Mouse (Mus musculus) heart, embryonic 12.5 days (tissue): ENCODE data around the gene Eppin. TPM values are rescaled to one million over a fixed set of nuclear protein-coding genes. Genes with fewer than 3 reads are reported as not detected.
"Not testable (repeated sequence)": the region's sequence is repeated elsewhere in the genome, so short reads cannot be mapped to it uniquely, and the experiment has no call there.

ENCODE experiments used
- ATAC-seq: fragments of 200-750 bp; cut with Nextera tagmentation; 2 replicates; pipeline ENCODE4 v1.8.0; 2017; ENCODE audit warnings: moderate TSS enrichment, moderate library complexity; ENCODE audit not compliant: insufficient number of reproducible peaks, low FRiP score
- H3K27ac ChIP-seq: fragments of 300-500 bp; sonication (generic); 2 replicates; pipeline ENCODE4 v1.5.1; 2016; ENCODE audit warnings: mild to moderate bottlenecking, moderate library complexity; ENCODE audit not compliant: poor library complexity, severe bottlenecking
- H3K27me3 ChIP-seq: fragments of 300-500 bp; sonication (generic); replicated peaks from 2 replicates; pipeline ENCODE4 v1.6.1; 2016; ENCODE audit warnings: mild to moderate bottlenecking, moderate library complexity
- H3K36me3 ChIP-seq: fragments of 300-500 bp; sonication (generic); 2 replicates; pipeline ENCODE4 v1.6.1; 2016; ENCODE audit warnings: mild to moderate bottlenecking, moderate library complexity
- H3K4me1 ChIP-seq: fragments of 300-500 bp; sonication (generic); replicated peaks from 2 replicates; pipeline ENCODE4 v1.6.1; 2016; ENCODE audit warnings: mild to moderate bottlenecking
- H3K4me2 ChIP-seq: fragments of 300-500 bp; sonication (generic); 2 replicates; pipeline ENCODE4 v1.6.1; 2016; ENCODE audit warnings: mild to moderate bottlenecking, moderate library complexity
- H3K4me3 ChIP-seq: fragments of 300-500 bp; sonication (generic); 2 replicates; pipeline ENCODE4 v1.5.1; 2016; ENCODE audit warnings: mild to moderate bottlenecking
- H3K9ac ChIP-seq: fragments of 300-500 bp; sonication (generic); 2 replicates; pipeline ENCODE4 v1.6.1; 2016; ENCODE audit warnings: mild to moderate bottlenecking, moderate library complexity
- H3K9me3 ChIP-seq: fragments of 300-500 bp; sonication (generic); replicated peaks from 2 replicates; pipeline ENCODE4 v1.6.1; 2016; ENCODE audit warnings: mild to moderate bottlenecking, moderate library complexity
- WGBS: fragments of 180-500 bp; shearing (Covaris S2); methylation state at CpG from one replicate; pipeline ENCODE4 v1.1.7; 2016; 5-methylcytosine and 5-hydroxymethylcytosine counted together
- polyA plus RNA-seq: library from polyadenylated mRNA; unstranded; fragments of >200 nt; fragmentation: Nextera tagmentation; extraction: Ambion mirVana; gene quantifications from 2 replicates; pipeline ENCODE4 v1.2.1, GENCODE M21; 2016

Gene Eppin
- polyA plus RNA-seq, result not detected in 2 replicates

DNA sequence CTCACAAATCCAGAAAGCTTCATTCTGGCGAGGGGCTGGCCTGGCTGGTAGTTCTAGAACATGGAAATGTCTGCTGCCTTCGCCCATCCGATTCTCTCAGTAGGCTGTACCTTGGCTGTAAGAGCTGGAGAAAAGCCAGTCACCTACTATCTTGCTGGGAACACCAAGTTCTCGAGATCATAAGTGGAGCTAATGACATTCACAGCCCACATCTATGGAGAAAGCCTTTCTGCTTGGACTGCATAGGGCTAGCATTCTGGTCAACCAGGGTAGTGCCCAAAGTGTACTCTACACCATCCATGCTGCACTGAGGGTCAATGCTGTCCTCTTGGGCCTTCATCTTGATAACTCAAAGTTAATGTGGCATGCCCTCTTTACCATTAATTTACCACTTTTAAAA lies at the start of gene Eppin:
Eppin (minus strand) TSS at position 101 of the 400 bp plus-strand sequence.
- Histone ChIP-seq H3K4me3 (no peak within 1 kb of the TSS), H3K9me3 (no peaks in the 10 kb centered on the region), H3K9ac (no peak within 1 kb of the TSS), H3K27me3 (peaks cover 7% of the 10 kb centered on the region), H3K4me1 (no peaks in the 10 kb centered on the region), H3K36me3 (no peaks in the 10 kb centered on the region), H3K4me2 (no peak within 1 kb of the TSS), H3K27ac (no peak within 1 kb of the TSS)
- 71% methylated on average over 4 of the region's 4 CpGs for WGBS
- no peak for ATAC-seq

DNA sequence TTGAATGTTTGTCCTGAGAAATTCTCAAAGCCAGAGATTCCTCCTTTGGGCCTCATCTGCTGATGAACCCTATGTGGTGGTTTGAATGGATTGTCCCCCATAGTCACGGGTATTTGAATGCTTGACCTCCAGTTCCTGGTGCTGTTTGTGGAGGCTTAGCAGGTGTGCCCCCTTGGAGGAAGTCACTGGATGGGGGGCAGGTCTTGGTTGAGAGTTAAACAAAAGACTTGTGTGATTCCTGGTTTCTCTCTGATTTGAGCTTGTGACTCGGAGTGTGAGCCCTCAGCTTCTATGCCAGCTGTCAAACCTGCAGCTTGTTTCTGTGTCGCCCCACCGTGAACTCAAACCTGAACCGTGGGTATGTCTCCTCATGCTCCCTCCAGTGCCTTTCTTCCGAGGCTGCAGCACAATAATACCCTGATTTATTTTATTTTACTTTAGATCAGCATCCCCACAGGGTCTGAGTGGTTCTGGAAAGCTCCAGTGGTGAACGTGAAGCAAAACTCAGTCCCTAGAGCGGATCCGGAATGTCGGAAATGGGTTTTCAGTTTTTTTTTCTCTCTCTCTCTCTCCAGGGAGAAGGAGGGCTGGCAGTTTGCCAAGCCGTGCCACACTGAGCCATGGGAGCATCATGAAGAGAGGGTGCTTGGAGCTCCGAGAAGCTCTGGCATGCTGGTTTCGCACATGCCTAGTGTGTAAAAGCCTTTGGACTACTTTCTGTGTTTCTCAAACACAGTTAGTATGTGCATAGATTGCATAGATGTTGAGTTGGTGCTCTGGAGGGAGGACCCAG lies 48.7 kb upstream of the Eppin start:
- Histone ChIP-seq H3K9me3 (peaks cover 6% of the 10 kb centered on the region), H3K4me2 (no peak overlapping the region), H3K9ac (no peak overlapping the region), H3K4me3 (no peak overlapping the region), H3K27me3 (no peaks in the 10 kb centered on the region), H3K27ac (no peak overlapping the region), H3K36me3 (no peaks in the 10 kb centered on the region), H3K4me1 (no peaks in the 10 kb centered on the region)
- 71% methylated on average over 13 of the region's 13 CpGs for WGBS
- ATAC-seq, result no peak

DNA sequence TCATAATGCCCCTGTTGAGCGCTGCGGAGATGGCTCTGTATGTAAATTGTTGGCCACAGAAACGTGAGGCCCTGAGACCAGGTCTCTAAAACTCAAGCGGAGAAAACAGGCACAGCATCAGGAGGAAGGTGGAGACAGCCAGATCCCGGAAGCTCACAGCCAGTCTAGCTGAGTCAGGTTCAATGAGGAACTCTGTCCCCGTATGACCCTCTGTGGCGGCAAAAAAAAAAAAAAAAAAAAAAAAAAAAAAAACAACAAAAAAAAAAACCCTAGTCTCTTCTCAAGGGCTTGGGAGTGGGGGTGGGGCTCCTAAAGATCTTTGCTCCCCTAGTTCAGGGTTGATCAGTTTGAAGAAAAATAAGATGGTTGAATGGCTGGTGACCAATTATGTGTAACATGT lies 47.7 kb upstream of the Eppin start:
- H3K36me3 ChIP-seq, result no peaks in the 10 kb centered on the region
- H3K4me2 ChIP-seq, result no peak overlapping the region
- H3K4me1 ChIP-seq, result no peaks in the 10 kb centered on the region
- peaks cover 6% of the 10 kb centered on the region for H3K9me3 ChIP-seq
- H3K9ac ChIP-seq, result no peak overlapping the region
- ATAC-seq, result no peak
- H3K27ac ChIP-seq, result no peak overlapping the region
- 55% methylated on average over 7 of the region's 7 CpGs for WGBS
- no peaks in the 10 kb centered on the region for H3K27me3 ChIP-seq
- no peak overlapping the region for H3K4me3 ChIP-seq

DNA sequence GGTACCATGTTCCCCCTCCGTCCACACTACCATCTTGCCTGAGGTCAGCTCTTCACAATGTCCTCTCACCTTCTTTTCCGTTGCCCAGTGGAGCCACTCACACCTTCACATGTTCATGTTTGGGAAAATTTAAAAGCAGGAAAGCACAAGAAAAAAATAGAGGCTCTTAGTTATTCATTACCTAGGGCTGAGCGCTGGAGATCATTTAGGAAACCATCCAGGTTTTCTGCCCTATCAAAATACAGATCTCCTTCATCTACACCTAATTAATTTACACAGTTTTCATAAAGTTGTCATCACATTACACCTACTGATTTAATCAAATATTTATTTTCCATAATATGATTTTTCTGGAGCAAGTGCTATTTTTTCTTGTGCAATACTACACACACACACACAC lies 45.3 kb upstream of the Eppin start, which contains the start of gene Wfdc16:
Wfdc16 (minus strand) TSS at position 101 of the 400 bp plus-strand sequence.
- Histone ChIP-seq H3K27ac (no peak within 1 kb of the TSS), H3K4me1 (no peaks in the 10 kb centered on the region), H3K9ac (no peak within 1 kb of the TSS), H3K36me3 (no peaks in the 10 kb centered on the region), H3K27me3 (no peaks in the 10 kb centered on the region), H3K4me3 (no peak within 1 kb of the TSS), H3K9me3 (peaks cover 6% of the 10 kb centered on the region), H3K4me2 (no peak within 1 kb of the TSS)
- ATAC-seq, result no peak
- WGBS, result 83% methylated on average over 3 of the region's 3 CpGs

DNA sequence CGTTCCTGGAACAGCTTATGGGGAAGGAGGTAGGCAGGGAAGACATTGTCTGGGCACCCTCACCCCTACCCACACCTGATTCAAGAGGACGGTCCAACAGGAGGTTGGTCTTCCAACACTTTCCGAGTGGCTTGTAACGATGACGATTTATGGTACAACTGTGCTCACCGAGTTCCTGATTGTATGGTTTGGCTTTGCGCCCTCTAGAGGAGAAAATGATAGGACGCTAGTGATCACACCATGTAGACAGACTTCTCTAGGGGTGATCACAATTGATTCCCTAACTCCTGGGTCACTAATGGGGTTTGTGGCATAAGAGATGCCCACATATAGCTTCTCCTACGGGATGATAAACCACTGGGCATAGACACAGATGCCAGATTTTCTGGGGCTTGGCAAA lies 41.9 kb upstream of the Eppin start:
- 74% methylated on average over 9 of the region's 9 CpGs for WGBS
- H3K9ac ChIP-seq, result no peak overlapping the region
- no peak for ATAC-seq
- no peak overlapping the region for H3K4me3 ChIP-seq
- peaks cover 6% of the 10 kb centered on the region for H3K9me3 ChIP-seq
- no peak overlapping the region for H3K4me2 ChIP-seq
- H3K36me3 ChIP-seq, result no peaks in the 10 kb centered on the region
- H3K27ac ChIP-seq, result no peak overlapping the region
- no peaks in the 10 kb centered on the region for H3K4me1 ChIP-seq
- no peaks in the 10 kb centered on the region for H3K27me3 ChIP-seq

DNA sequence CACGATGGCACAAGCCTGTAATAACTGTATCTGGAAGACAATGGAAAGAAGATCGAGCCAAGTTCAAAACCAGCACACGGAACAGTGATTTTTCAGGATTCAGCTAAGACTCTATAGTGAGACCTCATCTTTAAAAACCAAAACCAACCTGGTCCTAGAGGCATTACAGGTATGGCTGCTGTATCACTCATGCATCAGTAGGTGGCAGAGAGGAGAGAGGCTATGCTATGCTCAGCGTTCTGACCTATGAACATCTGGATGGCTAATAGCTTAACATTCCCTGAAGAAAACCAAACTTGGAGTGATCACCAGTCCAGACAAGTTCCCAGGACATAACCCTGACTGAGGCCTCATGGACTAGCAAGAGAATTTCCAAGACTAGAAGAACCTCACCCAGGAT lies 28.4 kb upstream of the Eppin start:
- no peak overlapping the region for H3K4me3 ChIP-seq
- ATAC-seq, result no peak
- WGBS, result 73% methylated on average over 4 of the region's 4 CpGs
- H3K36me3 ChIP-seq, result no peaks in the 10 kb centered on the region
- H3K27ac ChIP-seq, result no peak overlapping the region
- no peaks in the 10 kb centered on the region for H3K9me3 ChIP-seq
- H3K4me2 ChIP-seq, result no peak overlapping the region
- no peaks in the 10 kb centered on the region for H3K27me3 ChIP-seq
- H3K4me1 ChIP-seq, result no peaks in the 10 kb centered on the region
- no peak overlapping the region for H3K9ac ChIP-seq

DNA sequence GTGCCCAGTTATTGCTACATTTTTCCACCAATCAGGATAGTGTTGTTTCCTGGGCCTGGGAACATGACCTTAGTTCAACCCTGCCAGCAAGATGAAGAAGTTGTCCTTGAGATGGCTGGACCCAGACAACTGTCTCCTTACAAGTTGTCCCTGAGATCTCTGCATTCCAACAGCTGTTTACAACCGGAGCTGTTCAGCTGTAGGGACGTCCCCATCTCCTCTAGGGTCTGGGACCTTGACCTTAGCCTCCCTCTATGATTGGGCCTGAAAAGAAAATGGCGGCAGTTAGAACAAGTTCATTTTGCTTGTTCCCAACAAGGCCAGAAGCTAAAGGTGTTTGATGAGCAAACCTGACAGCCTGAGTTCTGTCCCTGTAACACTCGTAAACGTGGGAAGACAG lies 25.7 kb upstream of the Eppin start:
- 79% methylated on average over 5 of the region's 5 CpGs for WGBS
- Histone ChIP-seq H3K4me2 (no peak overlapping the region), H3K27ac (no peak overlapping the region), H3K9me3 (no peaks in the 10 kb centered on the region), H3K36me3 (no peaks in the 10 kb centered on the region), H3K27me3 (no peaks in the 10 kb centered on the region), H3K4me3 (no peak overlapping the region), H3K9ac (no peak overlapping the region), H3K4me1 (no peaks in the 10 kb centered on the region)
- no peak for ATAC-seq

DNA sequence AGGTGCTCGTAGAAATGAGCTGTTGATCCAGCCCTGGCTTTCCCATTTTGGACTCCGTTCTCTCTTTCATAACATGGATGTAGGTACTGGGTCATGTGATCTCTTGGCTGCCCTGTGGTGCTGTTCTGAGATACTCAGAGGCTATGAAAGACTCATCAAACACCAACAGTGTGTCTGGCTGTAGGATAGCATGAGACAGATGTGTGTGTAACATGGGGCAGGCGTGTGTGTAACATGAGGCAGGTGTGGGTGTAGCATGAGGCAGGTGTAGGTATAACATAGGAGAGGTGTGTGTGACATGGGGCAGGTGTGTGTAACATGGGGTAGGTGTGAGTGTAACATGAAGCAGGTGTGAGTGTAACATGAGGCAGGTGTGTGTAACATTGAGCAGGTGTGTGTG lies 22.0 kb upstream of the Eppin start:
- H3K27ac ChIP-seq, result no peak overlapping the region
- no peak for ATAC-seq
- no peak overlapping the region for H3K4me3 ChIP-seq
- H3K27me3 ChIP-seq, result peaks cover 4% of the 10 kb centered on the region; the same call in 1 of the 2 replicates
- no peaks in the 10 kb centered on the region for H3K36me3 ChIP-seq
- H3K9me3 ChIP-seq, result no peaks in the 10 kb centered on the region
- H3K4me1 ChIP-seq, result no peaks in the 10 kb centered on the region
- WGBS, result 84% methylated on average over 3 of the region's 3 CpGs
- H3K4me2 ChIP-seq, result no peak overlapping the region
- H3K9ac ChIP-seq, result no peak overlapping the region

DNA sequence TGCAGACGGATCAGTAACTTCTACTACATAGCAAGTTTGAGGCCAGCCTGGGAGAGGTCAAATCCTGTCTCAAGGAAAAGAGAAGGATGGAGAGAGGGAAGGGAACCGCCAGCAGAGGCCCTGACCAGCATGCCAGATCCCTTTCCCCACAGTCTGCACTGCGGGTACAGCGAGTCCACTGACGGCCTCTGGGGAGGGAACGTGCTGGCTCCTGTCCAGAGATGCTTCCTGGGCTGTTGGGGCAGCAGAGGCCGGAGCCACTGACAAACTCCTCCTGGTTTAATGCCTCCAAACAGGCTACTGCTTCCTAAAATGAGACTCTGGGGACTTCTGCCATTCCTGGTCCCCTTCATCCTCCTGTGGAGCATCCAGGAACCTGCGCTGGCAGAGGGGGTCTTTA lies 20.1 kb upstream of the Eppin start, which contains the start of the genes Wfdc6b and Wfdc8:
Wfdc6b (plus strand) TSS at position 52 of the 400 bp plus-strand sequence.
Wfdc8 (minus strand) TSS at position 156 of the 400 bp plus-strand sequence.
- H3K9ac ChIP-seq, H3K4me3 ChIP-seq, ATAC-seq, H3K27me3 ChIP-seq, H3K4me2 ChIP-seq, H3K9me3 ChIP-seq, H3K27ac ChIP-seq, H3K36me3 ChIP-seq, H3K4me1 ChIP-seq: not testable (repeated sequence)
- 52% methylated on average over 8 of the region's 8 CpGs for WGBS

DNA sequence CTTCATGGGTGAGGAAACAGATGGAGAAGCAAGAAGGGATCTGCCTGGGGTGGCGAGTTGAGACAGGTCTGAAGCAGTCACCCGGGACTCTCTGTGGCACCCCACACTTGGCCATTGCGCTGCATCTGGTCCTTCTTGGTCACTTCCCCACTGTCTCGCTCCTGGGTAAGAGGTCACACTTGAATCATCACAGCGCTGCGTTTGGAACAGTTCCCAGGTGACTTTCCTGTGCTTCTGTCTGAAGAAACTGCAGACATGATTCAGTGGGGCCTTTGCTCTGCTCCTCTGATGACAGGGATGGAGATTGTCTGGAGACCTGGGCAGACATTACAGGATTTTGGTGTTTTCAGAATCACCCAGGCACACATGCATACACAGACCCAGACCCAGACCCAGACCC lies 15.4 kb upstream of the Eppin start:
- WGBS, result 67% methylated on average over 6 of the region's 6 CpGs
- H3K4me2 ChIP-seq, result no peak overlapping the region
- H3K9me3 ChIP-seq, result 0 out of 2 replicates have a peak, but pooled peaks cover under 1% of the 10 kb centered on the region
- H3K4me3 ChIP-seq, result no peak overlapping the region
- H3K27me3 ChIP-seq, result peaks cover 18% of the 10 kb centered on the region
- no peak for ATAC-seq
- no peaks in the 10 kb centered on the region for H3K36me3 ChIP-seq
- H3K4me1 ChIP-seq, result no peaks in the 10 kb centered on the region
- no peak overlapping the region for H3K27ac ChIP-seq
- no peak overlapping the region for H3K9ac ChIP-seq

DNA sequence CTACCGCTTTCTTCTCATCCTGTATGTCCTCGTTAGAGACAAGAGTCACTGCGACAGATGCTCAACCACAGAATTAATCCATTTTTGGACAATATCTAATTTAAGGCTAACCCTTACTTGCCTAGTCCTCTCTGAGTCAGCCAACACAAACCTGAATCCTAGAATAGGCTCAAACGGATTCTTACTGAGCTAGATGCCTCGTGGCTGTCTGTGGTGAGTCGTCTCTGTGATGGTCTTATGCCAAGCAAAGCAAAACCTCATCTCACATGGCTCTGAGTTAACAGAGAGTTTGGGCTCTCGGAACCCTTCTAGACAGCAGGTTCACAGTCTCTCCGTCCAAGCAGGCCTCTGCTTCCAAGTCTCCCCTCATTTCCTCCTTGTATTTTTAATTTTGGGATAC lies 11.0 kb upstream of the Eppin start:
- H3K36me3 ChIP-seq, result no peaks in the 10 kb centered on the region
- H3K27ac ChIP-seq, result no peak overlapping the region
- H3K27me3 ChIP-seq, result peaks cover 14% of the 10 kb centered on the region; the same call in 1 of the 2 replicates
- WGBS, result 80% methylated on average over 8 of the region's 8 CpGs
- peaks cover 13% of the 10 kb centered on the region; the same call in 1 of the 2 replicates for H3K9me3 ChIP-seq
- ATAC-seq, result no peak
- no peak overlapping the region for H3K4me3 ChIP-seq
- no peak overlapping the region for H3K9ac ChIP-seq
- H3K4me2 ChIP-seq, result no peak overlapping the region
- no peaks in the 10 kb centered on the region for H3K4me1 ChIP-seq
